Mouse (Mus musculus): ENCODE measurements at regions not wholly inside any gene's neighbourhood (a gene's known extent, or its start where the extent isn't known, plus 50 kb on each side); places are given as distances from the start of the nearest gene placed in this dataset.

DNA sequence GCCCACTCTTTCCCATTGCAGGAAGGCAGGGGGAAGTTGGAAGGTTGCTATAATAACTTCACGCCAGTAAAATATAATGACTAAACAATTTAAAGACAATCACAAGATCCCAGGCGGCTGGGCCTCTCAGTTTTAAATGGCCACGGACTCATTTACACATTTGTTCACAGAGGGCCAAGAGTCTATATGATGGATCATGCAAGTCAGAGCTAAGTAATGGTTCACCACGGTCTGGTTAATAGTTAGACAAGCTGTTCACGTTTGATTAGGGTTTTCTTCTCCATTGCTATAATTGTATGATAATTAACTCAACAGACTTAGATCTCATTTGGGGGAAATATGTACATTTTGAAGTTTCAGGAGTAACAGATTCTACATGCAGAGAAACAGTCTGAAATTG, 170.0 kb downstream of the Ppargc1a start:
- DNase-seq (ENCODE audit: low spot score) = no peak
- intact Hi-C loops (cut with DNase I) = no loop called here

DNA sequence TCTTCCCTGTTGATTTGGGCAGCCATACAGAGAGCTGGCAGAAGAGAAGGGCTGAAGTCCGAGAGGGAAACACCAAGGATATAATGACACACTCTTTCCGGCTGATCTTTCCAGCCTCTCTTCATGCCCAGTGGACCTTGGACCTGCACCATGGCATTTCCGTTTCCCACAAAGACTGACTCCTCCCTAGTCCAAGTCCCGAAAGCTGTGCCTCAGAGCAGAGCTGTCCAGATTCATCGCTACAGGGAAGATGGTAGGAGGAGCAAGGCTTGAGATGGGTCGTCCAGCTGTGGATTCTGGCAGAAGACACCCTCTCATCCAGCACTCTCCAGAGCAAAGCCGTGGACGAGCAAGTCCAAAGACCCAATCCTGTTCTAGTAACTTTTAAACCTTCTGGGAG, 176.2 kb downstream of the Ppargc1a start:
- DNase-seq (ENCODE audit: low spot score) = peak; percentile 17
- intact Hi-C loops (cut with DNase I) = no loop called here

DNA sequence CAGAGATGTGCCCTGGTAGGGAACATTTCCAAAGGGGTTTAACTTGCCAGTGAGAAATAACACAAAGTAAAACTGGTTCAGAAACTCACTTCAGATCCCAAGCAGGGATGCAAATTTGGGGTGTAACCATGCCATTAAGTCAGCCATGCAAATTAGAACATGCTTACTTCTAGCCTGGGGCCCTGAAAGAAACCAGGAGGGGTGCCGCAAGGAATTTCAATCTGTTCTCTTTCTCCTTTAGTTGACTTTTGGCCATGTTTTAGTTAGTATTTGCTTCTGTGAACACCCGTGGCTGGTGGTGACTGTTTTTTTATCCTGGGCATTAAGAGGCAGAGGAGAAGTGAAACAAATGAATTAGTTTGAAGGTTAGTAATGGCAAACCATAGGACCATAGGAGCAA, 179.8 kb downstream of the Ppargc1a start:
- intact Hi-C loops (cut with DNase I) = no loop called here
- DNase-seq (ENCODE audit: low spot score) = no peak

DNA sequence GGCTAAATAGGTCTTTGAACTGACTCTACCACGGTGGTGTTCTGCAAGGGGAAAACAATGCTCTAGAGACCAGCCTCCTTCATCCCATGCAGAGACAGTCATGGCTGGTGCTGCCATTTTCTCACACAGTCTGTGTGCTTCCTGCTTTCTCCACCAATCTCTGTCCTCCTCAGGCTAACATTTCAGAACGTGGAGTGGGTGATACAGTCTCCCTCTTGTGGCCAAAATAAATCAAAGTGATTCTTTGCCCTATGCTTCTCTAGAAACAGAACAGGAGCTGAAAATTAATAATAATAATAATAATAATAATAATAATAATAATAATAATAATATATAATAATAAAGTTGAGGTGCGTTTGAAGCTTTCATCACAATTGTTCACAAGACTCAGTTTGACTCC, 181.1 kb downstream of the Ppargc1a start:
- intact Hi-C loops (cut with DNase I) = no loop called here
- no peak for DNase-seq (ENCODE audit: low spot score)

DNA sequence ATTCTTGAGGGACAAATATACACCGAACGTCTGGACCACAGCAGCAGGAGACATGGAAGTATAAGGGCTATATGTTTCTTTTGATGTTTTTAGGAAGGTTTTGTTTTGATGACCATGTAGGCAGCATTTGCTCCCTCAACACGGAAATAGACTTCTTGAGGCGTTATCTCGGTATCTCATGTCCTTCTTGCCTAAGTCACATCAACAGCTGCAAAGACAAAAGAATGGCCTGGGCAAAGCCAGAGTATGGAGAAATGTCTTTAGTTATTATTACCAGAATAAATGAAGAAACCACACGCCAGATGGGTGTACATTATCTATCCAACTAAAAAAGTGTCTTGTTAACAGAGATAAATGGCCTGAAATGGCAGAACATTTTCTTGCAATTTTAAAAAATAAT, 183.2 kb downstream of the Ppargc1a start:
- intact Hi-C loops (cut with DNase I) = no loop called here
- no peak for DNase-seq (ENCODE audit: low spot score)

DNA sequence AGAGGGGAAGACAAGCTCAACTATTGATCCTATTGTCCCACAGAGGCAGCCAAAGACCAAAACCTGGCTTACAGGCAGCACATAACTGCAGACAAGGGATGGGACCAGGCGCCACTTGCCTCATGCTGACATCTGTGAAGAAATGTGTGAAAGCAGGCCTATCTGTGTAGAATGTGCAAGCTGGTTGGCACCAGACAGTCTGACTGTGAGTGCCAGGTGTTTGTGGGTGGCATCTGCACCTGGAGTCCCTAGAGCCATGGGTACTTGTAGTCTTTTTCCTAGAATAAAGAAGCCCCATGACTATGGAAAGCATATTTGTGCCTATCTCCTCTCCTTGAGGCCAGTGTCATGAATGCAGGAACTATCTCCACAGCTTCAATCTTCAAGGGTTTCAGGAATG, 208.4 kb downstream of the Ppargc1a start:
- DNase-seq (ENCODE audit: low spot score) = no peak
- intact Hi-C loops (cut with DNase I) = no loop called here

DNA sequence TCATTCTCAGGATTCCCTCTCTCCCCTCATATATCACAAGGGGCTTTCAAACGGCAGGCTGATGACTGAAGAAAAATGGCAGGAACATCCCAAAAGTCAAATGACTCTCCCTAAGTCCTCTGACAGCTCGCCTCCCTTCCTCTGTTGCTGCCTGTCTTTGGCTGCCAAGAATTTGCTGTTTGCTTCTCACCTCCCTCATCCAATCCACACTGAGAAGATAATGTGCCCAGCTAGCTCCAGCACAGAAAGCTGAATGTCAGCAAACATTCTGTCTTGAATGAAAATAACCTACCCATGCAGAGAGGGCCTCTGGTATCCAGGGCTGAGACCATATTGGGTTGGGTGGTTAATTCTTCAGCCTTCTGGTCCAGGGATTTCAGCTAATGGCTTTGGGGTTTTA, 219.3 kb downstream of the Ppargc1a start:
- intact Hi-C loops (cut with DNase I) = no loop called here
- DNase-seq (ENCODE audit: low spot score) = no peak

DNA sequence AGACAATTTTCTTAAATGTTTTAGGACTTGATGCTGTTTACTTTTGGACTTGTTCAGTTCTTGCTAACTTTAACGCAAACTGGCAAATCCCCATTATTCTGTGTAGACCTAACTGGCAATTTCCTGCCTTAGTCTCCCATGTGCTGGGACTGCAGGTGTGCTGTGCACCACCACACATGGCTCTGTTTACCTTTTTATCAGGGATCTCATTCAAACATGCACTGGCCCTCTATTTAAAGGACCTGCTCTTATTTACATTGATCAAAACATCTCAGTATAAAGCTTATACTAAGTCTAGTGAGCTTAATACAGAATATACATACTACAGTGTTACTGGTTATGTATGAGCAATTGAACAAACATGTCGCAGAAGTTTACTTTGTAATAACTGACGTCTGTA, 238.4 kb downstream of the Ppargc1a start:
- DNase-seq (ENCODE audit: low spot score) = no peak
- intact Hi-C loops (cut with DNase I) = no loop called here

DNA sequence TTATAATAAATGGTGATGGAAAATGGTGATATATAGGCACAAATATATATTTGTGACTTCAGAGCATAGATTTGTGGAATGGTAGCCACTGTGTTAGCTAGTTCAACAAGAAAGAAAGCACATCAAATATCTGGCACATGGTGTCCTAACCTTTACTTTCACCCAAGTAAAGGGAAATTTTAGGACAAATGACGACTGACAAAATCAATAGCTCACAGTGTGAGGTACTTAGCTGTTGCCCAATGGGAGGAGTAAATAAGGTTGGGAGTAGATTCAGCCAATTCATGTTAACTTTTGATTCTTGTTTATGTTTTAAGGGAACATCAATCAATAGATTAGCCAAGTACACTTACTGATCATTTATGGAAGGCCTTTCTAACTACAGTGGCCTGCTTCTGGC, 278.3 kb downstream of the Ppargc1a start:
- intact Hi-C loops (cut with DNase I) = no loop called here

DNA sequence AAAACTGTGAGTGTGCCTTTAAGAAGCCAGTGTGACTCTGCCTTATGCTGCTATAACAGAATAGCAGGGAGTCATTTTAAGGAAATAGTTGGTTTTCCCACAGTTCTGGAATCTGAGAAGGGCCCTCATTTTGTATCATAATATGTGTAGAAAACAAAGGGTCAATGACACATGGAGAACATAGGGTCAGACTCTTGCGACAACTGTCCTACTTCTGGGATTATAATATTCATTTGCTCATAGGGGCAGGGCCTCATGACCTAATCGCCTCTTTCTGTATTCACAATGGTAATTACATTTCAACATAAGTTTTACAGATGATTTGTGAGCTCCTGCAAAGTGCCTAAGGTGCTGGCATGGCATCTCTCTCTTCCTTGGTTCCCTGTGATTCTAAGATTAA, 279.3 kb downstream of the Ppargc1a start:
- DNase-seq (ENCODE audit: low spot score) = no peak
- intact Hi-C loops (cut with DNase I) = no loop called here

More for the DNA sequence above, 278.3 kb downstream of the Ppargc1a start:
- DNase-seq (ENCODE audit: low spot score) = no peak

DNA sequence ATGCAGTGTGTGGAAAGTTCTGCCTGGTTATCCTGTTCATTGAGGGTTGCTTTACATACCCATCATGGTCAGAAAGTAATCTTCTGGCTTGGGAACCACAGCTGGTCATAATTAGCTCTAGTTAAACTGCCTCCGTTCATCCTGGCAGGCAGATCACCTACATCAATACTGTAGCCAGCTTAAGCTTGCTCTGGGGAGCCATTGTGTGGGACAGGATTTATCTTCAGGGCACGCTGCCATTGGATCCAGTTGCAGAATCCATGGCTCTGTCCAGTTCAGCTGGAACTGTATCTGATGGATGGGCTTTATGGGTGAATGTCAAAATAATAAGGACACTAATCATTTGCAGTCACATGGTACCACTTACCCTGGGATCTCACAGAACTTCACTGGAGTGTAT, 326.4 kb downstream of the Ppargc1a start:
- no peak for DNase-seq (ENCODE audit: low spot score)
- intact Hi-C loops (cut with DNase I) = no loop called here

DNA sequence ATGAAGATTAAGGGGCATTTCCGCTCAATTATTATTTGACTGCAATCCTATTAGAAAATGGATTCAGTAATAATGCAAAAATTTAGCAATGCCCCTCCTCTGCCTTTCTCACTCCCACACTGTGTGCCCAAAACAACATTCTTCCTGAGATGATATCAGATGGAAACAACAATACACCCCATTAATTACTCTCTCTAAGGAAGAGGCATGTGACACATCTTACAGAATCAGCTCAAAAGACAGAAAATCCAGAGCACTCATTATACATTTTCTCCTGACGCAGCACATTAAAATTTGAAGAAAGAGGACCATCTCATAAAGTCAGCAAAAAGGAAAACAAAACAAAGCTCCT, 333.5 kb downstream of the Ppargc1a start:
- no peak for DNase-seq (ENCODE audit: low spot score)
- intact Hi-C loops (cut with DNase I) = no loop called here

DNA sequence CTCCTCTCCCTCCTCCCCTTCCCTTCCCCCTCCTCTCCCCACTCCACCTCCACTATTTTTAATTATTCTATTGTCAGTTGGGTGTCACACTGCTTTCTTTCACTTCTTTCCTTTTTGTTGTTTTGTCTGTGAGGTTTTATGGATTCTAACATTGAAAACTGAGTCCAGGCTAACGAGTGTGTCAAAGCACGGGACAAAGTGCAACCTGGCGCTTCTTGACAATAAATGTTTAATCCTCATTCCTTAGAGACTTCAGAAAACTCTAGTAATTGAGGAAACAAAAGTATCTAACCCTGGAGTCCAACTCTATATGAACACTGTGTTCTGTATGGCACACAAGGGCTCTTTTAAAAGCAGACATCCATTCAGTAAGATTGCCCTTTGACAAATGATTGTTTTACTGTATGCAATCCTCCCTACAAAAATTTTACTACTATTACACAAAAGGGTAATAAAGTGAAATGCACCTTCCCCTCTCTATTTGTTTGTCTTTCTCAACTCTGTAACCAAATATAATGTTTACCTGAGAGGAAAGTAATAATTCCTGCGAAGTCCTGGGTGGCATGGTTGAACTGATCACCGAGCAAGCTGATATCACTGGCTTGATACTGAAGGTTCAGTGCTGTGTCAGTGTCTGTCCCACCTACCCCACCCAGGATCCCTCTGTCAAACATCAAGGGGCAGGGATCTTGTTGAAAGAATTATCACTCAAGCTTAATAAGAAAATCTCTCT, 334.1 kb downstream of the Ppargc1a start:
- no peak for DNase-seq (ENCODE audit: low spot score)
- intact Hi-C loops (cut with DNase I) = no loop called here

DNA sequence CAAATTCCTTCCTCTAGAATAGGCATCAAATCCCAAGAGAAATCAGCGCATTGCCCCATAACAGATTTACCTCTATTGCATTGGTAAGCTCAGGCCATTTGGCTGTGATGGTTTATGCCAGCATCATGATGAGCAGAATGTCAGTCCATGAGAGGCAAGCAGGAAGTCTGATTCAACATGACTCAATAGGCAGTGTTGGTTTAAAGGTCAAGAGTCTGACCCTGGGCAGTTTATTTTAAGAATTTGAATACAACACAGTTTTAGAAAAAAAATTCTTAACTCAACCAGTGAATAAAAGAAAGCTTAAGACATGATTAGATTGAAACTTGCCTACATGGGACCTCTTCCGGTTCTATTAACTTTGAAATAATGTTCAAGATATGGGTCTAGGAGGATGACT, 337.7 kb downstream of the Ppargc1a start:
- no peak for DNase-seq (ENCODE audit: low spot score)
- intact Hi-C loops (cut with DNase I) = no loop called here

DNA sequence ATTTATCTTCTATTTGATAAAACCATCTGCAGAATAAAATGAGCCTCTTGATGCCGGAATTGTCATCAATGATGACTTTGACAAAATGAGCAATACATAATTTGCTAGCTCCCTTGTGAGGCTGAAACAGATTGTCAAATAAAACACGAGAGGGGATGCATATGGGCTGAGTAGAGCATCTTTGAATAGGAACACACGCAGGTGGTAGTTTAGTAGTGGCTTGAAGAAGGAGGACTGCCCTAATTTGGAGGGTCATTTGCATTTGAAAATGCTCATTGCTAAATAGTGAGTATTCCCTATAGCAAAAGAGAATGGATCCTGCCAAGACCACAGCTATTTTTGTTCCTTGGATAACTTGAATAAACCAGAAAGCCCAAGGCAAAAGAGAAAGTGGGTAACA, 339.5 kb downstream of the Ppargc1a start:
- DNase-seq (ENCODE audit: low spot score) = no peak
- intact Hi-C loops (cut with DNase I) = no loop called here

DNA sequence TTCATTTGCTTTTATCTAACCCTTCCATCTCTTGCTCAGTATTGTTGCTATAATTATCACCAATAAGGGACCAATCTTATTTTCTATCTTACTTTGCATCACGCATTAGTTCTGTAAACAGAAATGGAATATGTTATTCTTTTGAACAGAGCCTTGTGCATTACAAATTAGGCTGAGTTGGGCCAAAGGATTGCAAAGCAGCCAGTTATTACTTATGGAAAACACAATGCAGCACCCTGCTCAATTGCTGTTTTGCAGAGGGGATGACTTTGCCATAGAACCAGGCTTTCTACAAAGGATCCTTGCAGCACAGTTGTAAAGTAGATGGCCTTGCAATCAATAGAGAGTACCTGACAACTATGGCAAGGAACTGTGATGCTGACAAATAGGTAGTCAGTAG, 364.3 kb downstream of the Ppargc1a start:
- intact Hi-C loops (cut with DNase I) = no loop called here

DNA sequence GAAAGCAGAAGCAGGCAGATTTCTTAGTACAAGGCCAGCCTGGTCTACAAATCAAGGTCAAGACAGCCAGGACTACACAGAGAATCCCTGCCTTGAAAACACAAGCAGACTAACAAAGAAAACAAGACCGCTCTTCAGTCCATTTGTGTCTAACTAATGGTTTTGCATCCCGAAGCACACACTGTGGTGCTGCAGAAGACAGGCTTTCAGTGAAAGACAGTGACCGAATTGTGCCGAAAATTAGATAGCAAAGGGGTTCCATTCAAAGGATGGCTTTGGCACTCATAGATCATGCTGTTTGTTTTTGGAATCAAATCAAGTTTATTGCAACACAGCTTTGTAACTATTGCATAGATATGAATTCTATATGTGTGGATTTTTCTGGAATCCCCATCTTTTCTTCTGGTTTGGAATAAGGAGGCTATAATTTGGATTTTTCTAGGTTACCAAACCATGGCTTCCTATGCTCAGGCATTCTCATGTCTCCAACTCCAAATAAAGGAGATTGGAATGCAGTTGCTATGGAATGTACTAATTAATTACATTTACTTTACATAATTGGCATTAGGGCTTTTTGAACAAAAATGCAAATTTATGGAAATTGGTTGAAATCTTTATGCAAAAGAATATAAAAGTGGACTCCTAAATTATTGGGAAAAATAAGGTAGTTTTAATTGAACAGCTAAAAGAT, 364.9 kb downstream of the Ppargc1a start:
- intact Hi-C loops (cut with DNase I) = no loop called here
- no peak for DNase-seq (ENCODE audit: low spot score)

More for the DNA sequence above, 364.3 kb downstream of the Ppargc1a start:
- no peak for DNase-seq (ENCODE audit: low spot score)

DNA sequence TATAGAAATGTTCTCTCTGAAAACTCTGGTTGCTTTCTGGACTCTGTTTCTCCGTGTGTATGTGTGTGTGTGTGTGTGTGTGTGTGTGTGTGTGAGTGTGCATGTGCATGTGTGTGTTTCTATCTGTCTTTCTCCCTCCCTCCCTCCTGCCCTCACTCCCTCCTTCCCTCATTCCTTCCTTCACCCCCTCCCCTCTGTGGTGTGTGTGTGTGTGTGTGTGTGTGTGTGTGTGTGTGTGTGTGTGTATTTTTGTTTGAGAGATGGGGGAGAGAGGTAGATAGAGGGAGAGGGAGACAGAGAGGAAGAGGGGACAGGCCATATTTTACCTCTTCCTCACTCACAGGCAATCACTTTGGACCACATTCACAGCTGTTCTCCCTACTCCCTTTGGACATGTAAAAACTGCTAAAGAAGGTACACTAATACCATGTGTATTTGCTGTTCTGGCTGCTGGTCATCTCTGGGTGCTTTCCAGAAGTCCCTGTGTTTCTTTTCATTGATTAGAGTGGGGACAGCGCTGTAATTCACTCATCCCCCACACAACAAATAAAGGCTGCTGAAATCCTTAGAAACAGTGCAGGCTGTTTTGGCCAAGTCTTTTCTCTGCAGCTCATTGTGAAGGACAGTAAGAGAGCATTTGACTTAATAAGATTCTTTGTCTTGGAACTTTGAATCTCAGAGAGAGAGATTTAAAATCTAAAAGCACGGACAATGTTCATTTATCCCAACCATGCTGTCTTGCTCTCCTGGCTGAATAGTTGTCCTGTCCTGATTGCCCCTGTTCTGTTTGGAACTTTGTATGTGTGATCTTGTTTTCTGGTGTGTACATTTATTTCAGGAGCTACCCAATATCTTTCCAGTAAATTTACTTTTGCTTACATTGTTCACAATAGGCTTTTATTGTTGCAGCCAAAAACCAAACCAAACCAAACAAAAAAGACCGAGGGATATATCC, 370.9 kb downstream of the Ppargc1a start:
- intact Hi-C loops (cut with DNase I) = no loop called here
- no peak for DNase-seq (ENCODE audit: low spot score)

DNA sequence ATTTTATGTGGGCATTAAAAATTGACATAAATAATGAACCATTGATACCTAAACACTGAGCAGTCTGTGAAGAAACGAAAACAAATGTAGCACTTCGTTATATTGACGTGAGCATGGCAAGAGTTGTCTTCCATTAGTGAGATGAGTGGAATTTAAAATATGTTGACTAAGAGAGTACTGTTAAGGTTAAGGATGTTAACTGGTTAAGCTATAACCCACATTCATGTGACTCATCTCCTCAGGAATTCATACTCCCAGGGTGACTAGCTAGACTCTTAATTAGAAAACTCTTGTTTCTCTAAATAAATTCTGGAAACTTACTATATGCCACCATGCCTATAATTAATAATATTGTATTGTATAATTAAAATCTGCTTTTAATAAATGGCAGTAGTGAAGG, 376.9 kb downstream of the Ppargc1a start:
- no peak for DNase-seq (ENCODE audit: low spot score)
- intact Hi-C loops (cut with DNase I) = no loop called here

DNA sequence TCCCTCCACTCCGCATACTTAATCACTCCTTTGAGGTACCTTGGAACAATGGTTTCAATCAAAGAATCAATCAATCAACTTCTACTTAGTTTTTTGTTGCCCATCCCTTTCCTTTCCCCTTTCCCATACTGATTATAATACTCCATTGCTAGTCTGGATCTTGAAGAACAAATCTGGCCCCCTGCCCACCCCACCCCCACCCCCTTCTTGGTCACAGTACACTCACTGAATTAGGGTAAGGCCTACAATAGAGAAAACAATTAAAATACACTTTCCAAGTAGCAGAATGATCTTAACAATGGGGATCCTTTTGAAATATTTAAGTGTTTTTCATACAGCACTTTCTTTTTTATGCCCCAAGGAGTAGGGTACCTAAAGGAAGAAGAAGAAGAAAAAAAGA, 397.7 kb downstream of the Ppargc1a start:
- intact Hi-C loops (cut with DNase I) = no loop called here
- DNase-seq (ENCODE audit: low spot score) = no peak

DNA sequence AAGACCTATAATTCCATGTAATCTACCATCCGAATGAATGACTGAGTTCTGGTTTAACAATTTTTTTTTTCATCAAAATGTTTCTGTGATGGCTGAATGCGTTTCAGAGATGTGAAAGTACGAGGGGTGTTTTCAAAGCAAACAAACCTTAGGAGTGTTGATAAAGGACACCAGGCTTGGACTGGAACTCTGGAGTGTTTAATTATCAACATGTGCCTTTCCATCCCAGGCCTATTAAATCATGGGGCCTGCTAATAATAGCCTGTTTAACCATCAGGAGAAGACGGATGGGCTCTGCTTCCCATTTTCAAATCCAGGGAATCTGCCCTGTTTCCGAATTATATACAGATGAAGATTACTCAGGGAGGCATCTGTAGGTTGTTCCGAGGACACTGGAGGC, 399.3 kb downstream of the Ppargc1a start:
- DNase-seq (ENCODE audit: low spot score) = no peak
- intact Hi-C loops (cut with DNase I) = no loop called here

All from heart, postnatal 25 days (tissue).